Mouse (Mus musculus) cerebellum, adult 2 months (tissue): ENCODE measurements around the gene Rbm38. TPM values are rescaled to one million over a fixed set of nuclear protein-coding genes. Genes with fewer than 3 reads are reported as not detected.

Experiments used
- DNase-seq, 2 experiments: peaks; one replicate each; pipeline ENCODE4 v3.0.0; 2021
- H3K27ac ChIP-seq: fragments of 200-500 bp; 2 replicates; pipeline ENCODE4 v1.5.1; 2012; ENCODE audit warnings: low read length, control low read depth, inconsistent platforms; ENCODE audit not compliant: insufficient read depth
- H3K27me3 ChIP-seq: fragments of 200-500 bp; 2 replicates; pipeline ENCODE4 v1.6.1; 2012; ENCODE audit warnings: inconsistent platforms, mild to moderate bottlenecking, low read length, moderate library complexity; ENCODE audit not compliant: control insufficient read depth, insufficient read depth
- H3K4me1 ChIP-seq: fragments of 200-500 bp; 2 replicates; pipeline ENCODE4 v1.6.1; 2011; ENCODE audit warnings: low read length; ENCODE audit not compliant: control insufficient read depth, insufficient read depth
- H3K4me3 ChIP-seq: fragments of 200-500 bp; replicated peaks from 2 replicates; pipeline ENCODE3; 2011; ENCODE audit warnings: mild to moderate bottlenecking, low read depth, low read length, control low read depth; ENCODE audit not compliant: insufficient read depth
- CTCF ChIP-seq: fragments of 200-500 bp; IDR thresholded peaks from 2 replicates; pipeline ENCODE4 v1.5.1; 2011; ENCODE audit warnings: low read depth, mild to moderate bottlenecking, control low read depth, low read length, moderate library complexity, borderline replicate concordance; ENCODE audit not compliant: insufficient read depth
- POLR2A ChIP-seq: fragments of 200-500 bp; IDR thresholded peaks from 2 replicates; pipeline ENCODE4 v1.6.1; 2011; ENCODE audit warnings: low read length, control low read depth, borderline replicate concordance; ENCODE audit not compliant: insufficient read depth
- WGBS: fragments of 180-500 bp; shearing (Covaris S2); methylation state at CpG from one replicate; pipeline ENCODE4 v1.1.7; 2018; 5-methylcytosine and 5-hydroxymethylcytosine counted together
- polyA plus RNA-seq: library from polyadenylated mRNA; depleted of rRNA; stranded (reverse); fragments of >200 nt; gene quantifications from 2 replicates; pipeline ENCODE4 v1.2.3, GENCODE M21; 2012; rRNA removed

Gene Rbm38
- 9.0 and 10.1 TPM in 2 replicates for polyA plus RNA-seq

GRCm38 (mm10) chr2:173020430-173020829 is at the start of gene Rbm38:
Rbm38 (plus strand) TSS chr2:173020498.
- WGBS, result 41% methylated on average over 11 of the region's 11 CpGs
- no peak within 1 kb of the TSS for H3K27ac ChIP-seq
- H3K4me1 ChIP-seq, result peaks cover 8% of the 10 kb centered on the region
- DNase-seq, result no peak
- H3K4me3 ChIP-seq, result peak within 1 kb of the TSS; percentile 53
- no peaks in the 10 kb centered on the region for H3K27me3 ChIP-seq
- no peak for TF ChIP-seq POLR2A
- no peak for TF ChIP-seq CTCF

GRCm38 (mm10) chr2:172971865-172972264 is 48.4 kb upstream of the Rbm38 start:
- TF ChIP-seq POLR2A (no peak), CTCF (no peak)
- peaks cover 6% of the 10 kb centered on the region; the same call in 1 of the 2 replicates for H3K4me1 ChIP-seq
- H3K27me3 ChIP-seq, result no peaks in the 10 kb centered on the region
- 93% methylated on average over 2 of the region's 2 CpGs for WGBS
- no peak overlapping the region for H3K27ac ChIP-seq
- H3K4me3 ChIP-seq, result no peak overlapping the region
- no peak for DNase-seq

- WGBS, result 7% methylated on average over 7 of the region's 7 CpGs
- Histone ChIP-seq H3K27ac (no peak overlapping the region), H3K4me3 (no peak overlapping the region), H3K27me3 (no peaks in the 10 kb centered on the region), H3K4me1 (peaks cover 6% of the 10 kb centered on the region; the same call in 1 of the 2 replicates)
- DNase-seq, result peak in 1 of 2 experiments; percentile 17
- no peak for TF ChIP-seq POLR2A
- TF ChIP-seq CTCF, result no peak
Observed at GRCm38 (mm10) chr2:172973806-172974565, 46.3 kb upstream of the Rbm38 start.

GRCm38 (mm10) chr2:172974701-172975100 is 45.6 kb upstream of the Rbm38 start:
- 8% methylated on average over 7 of the region's 7 CpGs for WGBS
- TF ChIP-seq CTCF (no peak), POLR2A (no peak)
- Histone ChIP-seq H3K27me3 (no peaks in the 10 kb centered on the region), H3K27ac (no peak overlapping the region), H3K4me3 (no peak overlapping the region), H3K4me1 (peaks cover 6% of the 10 kb centered on the region; the same call in 1 of the 2 replicates)
- DNase-seq, result no peak

GRCm38 (mm10) chr2:172975159-172975558 is 45.1 kb upstream of the Rbm38 start:
- no peak overlapping the region for H3K4me3 ChIP-seq
- WGBS, result 59% methylated on average over 6 of the region's 6 CpGs
- TF ChIP-seq POLR2A (no peak), CTCF (no peak)
- DNase-seq, result no peak
- H3K27ac ChIP-seq, result no peak overlapping the region
- H3K4me1 ChIP-seq, result peaks cover 6% of the 10 kb centered on the region; the same call in 1 of the 2 replicates
- no peaks in the 10 kb centered on the region for H3K27me3 ChIP-seq

GRCm38 (mm10) chr2:172976661-172977238 is 43.5 kb upstream of the Rbm38 start:
- H3K4me1 ChIP-seq, result peaks cover 6% of the 10 kb centered on the region; the same call in 1 of the 2 replicates
- no peak overlapping the region for H3K27ac ChIP-seq
- DNase-seq, result no peak
- WGBS, result 34% methylated on average over 7 of the region's 7 CpGs
- no peak overlapping the region for H3K4me3 ChIP-seq
- TF ChIP-seq CTCF (no peak), POLR2A (no peak)
- H3K27me3 ChIP-seq, result no peaks in the 10 kb centered on the region

GRCm38 (mm10) chr2:172977409-172978130 is 42.7 kb upstream of the Rbm38 start, which contains the start of gene Spo11:
Spo11 (plus strand) TSS chr2:172977700.
- 13% methylated on average over 14 of the region's 14 CpGs for WGBS
- H3K27me3 ChIP-seq, result no peaks in the 10 kb centered on the region
- no peak within 1 kb of the TSS for H3K27ac ChIP-seq
- no peak for DNase-seq
- no peak within 1 kb of the TSS for H3K4me3 ChIP-seq
- peaks cover 6% of the 10 kb centered on the region; the same call in 1 of the 2 replicates for H3K4me1 ChIP-seq
- no peak for TF ChIP-seq CTCF
- TF ChIP-seq POLR2A, result no peak
